ENCODE assay signal across 22 mouse cellular contexts in genomic region chr1:161869422-161869821, GRCm38 (mm10). TPM values are rescaled to one million over a fixed set of nuclear protein-coding genes. Genes with fewer than 3 reads are reported as not detected.
DNase-seq lines count a peak whose midpoint lies in the region; ATAC-seq and TF ChIP-seq lines count a peak whose summit lies in the region.
"Had no signal": no experiment of that assay in that cellular context is flagged by ENCODE, and none has a peak within 500 bp of the region (broad histone marks: within the 10 kb centered on the region; RNA-seq: fewer than 3 reads in every experiment).

No protein-coding gene starts in this region.

- no peak overlapping the region; the same call in 1 of the 2 replicates for H3K27ac ChIP-seq in liver, postnatal 0 days (ENCODE audit: low read depth)

- no peak overlapping the region for H3K4me3 ChIP-seq in liver, postnatal 0 days (ENCODE audit: low read depth, low read length)

- TF ChIP-seq EP300 in liver, postnatal 0 days (IDR thresholded peaks at IDR 0.05; ENCODE audit: low read depth), result no peak

- H3K27me3 ChIP-seq in liver, postnatal 0 days (ENCODE audit: insufficient read depth, low read length), result no peaks in the 10 kb centered on the region
- H3K27me3 ChIP-seq: CH12.LX, Patski had no signal

- peaks cover 7% of the 10 kb centered on the region for H3K4me1 ChIP-seq in liver, postnatal 0 days (ENCODE audit: insufficient read depth)

- H3K4me2 ChIP-seq in liver, postnatal 0 days (ENCODE audit: low read depth, low read length), result no peak overlapping the region

- no peaks in the 10 kb centered on the region for H3K9me3 ChIP-seq in liver, postnatal 0 days (ENCODE audit: low read length)
- H3K9me3 ChIP-seq: G1E had no signal

- TF ChIP-seq CTCF in liver, postnatal 0 days (IDR thresholded peaks at IDR 0.05; ENCODE audit: low read depth), result no peak

- H3K9ac ChIP-seq in liver, postnatal 0 days (replicated peaks), result no peak overlapping the region

- ATAC-seq in CD4-positive, CD25-positive, alpha-beta regulatory T cell, adult 4 months, result peak; percentile 8
- peak; percentile 54 for ATAC-seq in megakaryocyte progenitor cell, adult 5-6 weeks (replicated peaks; ENCODE audit: poor library complexity)
- peak; percentile 78 for ATAC-seq in megakaryocyte-erythroid progenitor cell, adult 5-6 weeks (replicated peaks; ENCODE audit: low FRiP score, low TSS enrichment, poor library complexity, severe bottlenecking)
- no peak for ATAC-seq in liver, postnatal 0 days
- ATAC-seq: Patski had no signal

- peak; percentile 6 for DNase-seq in brain, adult 2 months (ENCODE audit: low read depth, low spot score)
- DNase-seq in liver, postnatal 0 days, result no peak
- DNase-seq in lung, postnatal 14 days, result no peak
- no peak for DNase-seq in urinary bladder, adult 18-20 months (ENCODE audit: low spot score in 2 of 2)
- no peak for DNase-seq in cerebellum, postnatal 4 days (ENCODE audit: low spot score in 2 of 2)
- DNase-seq: adrenal gland, adult 2 months; adrenal gland, adult 8-10 months; adrenal gland, postnatal 10 days; adrenal gland, postnatal 14 days; adrenal gland, postnatal 25 days; adrenal gland, postnatal 36 days; B cell, adult 2 months; cerebellum, adult 11 months; cerebellum, adult 11-12 months; cerebellum, adult 18-20 months; cerebellum, adult 2 months had no signal

- H3K36me3 ChIP-seq in liver, postnatal 0 days (replicated peaks; ENCODE audit: insufficient read depth, low read length), result no peaks in the 10 kb centered on the region; the same call in 1 of the 2 replicates

- whole genome bisulfite sequencing in liver, postnatal 0 days (ENCODE audit: insufficient replicate concordance), result 49% methylated on average over 1 of the region's 1 CpGs

RNA-seq across cellular contexts. Expression of gene Suco, which starts 7.1 kb away (rescaled TPM):
- polyA plus RNA-seq in CD4-positive, CD25-positive, alpha-beta regulatory T cell, adult 4 months (2017; shearing (Covaris generic)), result 10 to 100 TPM; 24.8 to 31.1 TPM
- total RNA-seq in megakaryocyte progenitor cell, adult 5-6 weeks (2015), result 47.0 and 49.6 TPM in 2 replicates
- 87.0 and 116 TPM in 2 replicates for total RNA-seq in megakaryocyte progenitor cell, adult 5-6 weeks (2017)
- 18.0 and 26.5 TPM in 2 replicates for total RNA-seq in megakaryocyte-erythroid progenitor cell, adult 5-6 weeks (2014; fragmentation: Nextera tagmentation)
- 46.6 and 125 TPM in 2 replicates for total RNA-seq in megakaryocyte-erythroid progenitor cell, adult 5-6 weeks (2017)
- polyA plus RNA-seq in liver, postnatal 0 days (2015; fragmentation: Nextera tagmentation; extraction: Ambion mirVana), result 6.3 and 8.6 TPM in 2 replicates
